Mouse (Mus musculus) midbrain, embryonic 16.5 days (tissue): ENCODE measurements at regions not wholly inside any gene's neighbourhood (a gene's known extent, or its start where the extent isn't known, plus 50 kb on each side); places are given as distances from the start of the nearest gene placed in this dataset.
"Not testable (repeated sequence)": the region's sequence is repeated elsewhere in the genome, so short reads cannot be mapped to it uniquely, and the experiment has no call there.

ENCODE experiments used
- ATAC-seq: fragments of 200-750 bp; cut with Nextera tagmentation; 2 replicates; pipeline ENCODE4 v1.8.0; 2017; ENCODE audit warnings: moderate TSS enrichment
- H3K27ac ChIP-seq: fragments of 300-500 bp; sonication (generic); 2 replicates; pipeline ENCODE4 v1.5.1; 2014; ENCODE audit warnings: mild to moderate bottlenecking, low read length, mixed read lengths
- H3K27me3 ChIP-seq: fragments of 300-500 bp; sonication (generic); 2 replicates; pipeline ENCODE4 v1.6.1; 2014; ENCODE audit warnings: low read depth, low read length, mixed read lengths; ENCODE audit not compliant: control insufficient read depth, insufficient read depth
- H3K36me3 ChIP-seq: fragments of 300-500 bp; sonication (generic); 2 replicates; pipeline ENCODE4 v1.6.1; 2014; ENCODE audit warnings: mild to moderate bottlenecking, low read length, moderate library complexity, mixed read lengths; ENCODE audit not compliant: control insufficient read depth, insufficient read depth
- H3K4me1 ChIP-seq: fragments of 300-500 bp; sonication (generic); 2 replicates; pipeline ENCODE4 v1.6.1; 2014; ENCODE audit warnings: mild to moderate bottlenecking, low read length, mixed read lengths; ENCODE audit not compliant: control insufficient read depth, insufficient read depth
- H3K4me2 ChIP-seq: fragments of 300-500 bp; sonication (generic); 2 replicates; pipeline ENCODE4 v1.6.1; 2014; ENCODE audit warnings: mild to moderate bottlenecking, low read length, mixed read lengths
- H3K4me3 ChIP-seq: fragments of 300-500 bp; sonication (generic); 2 replicates; pipeline ENCODE4 v1.5.1; 2014; ENCODE audit warnings: low read depth, mild to moderate bottlenecking, low read length, moderate library complexity, mixed read lengths
- H3K9ac ChIP-seq: fragments of 300-500 bp; sonication (generic); 2 replicates; pipeline ENCODE4 v1.6.1; 2014; ENCODE audit warnings: low read depth, low read length, mixed read lengths
- H3K9me3 ChIP-seq: fragments of 300-500 bp; sonication (generic); replicated peaks from 2 replicates; pipeline ENCODE4 v1.6.1; 2014; ENCODE audit warnings: mild to moderate bottlenecking, low read length, mixed read lengths; ENCODE audit not compliant: control insufficient read depth, poor library complexity, severe bottlenecking
- WGBS: fragments of 180-500 bp; shearing (Covaris S2); extraction: QIAGEN DNeasy Blood & Tissue Kit; methylation state at CpG from one replicate; pipeline ENCODE4 v1.1.7; 2014; 5-methylcytosine and 5-hydroxymethylcytosine counted together

DNA sequence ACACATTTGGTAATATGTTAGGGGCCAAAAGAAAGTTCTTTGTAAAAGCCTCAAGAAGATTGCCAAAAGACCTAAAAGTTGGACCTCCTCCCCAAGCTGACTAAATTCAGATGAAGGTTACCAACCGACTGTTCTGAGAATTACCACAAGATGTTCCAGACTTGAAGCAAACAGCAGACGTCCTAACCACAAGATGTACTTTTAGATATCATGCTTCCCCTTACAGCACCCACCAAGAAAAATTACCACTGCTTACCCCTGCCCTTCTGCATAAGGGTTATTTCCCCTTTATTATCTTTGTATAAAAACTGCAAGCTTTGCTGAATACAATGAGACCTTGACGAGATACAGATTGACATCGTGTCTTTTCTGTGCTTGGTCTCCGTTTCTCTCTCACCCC, 121.6 kb upstream of the Cst10 start:
- no peaks in the 10 kb centered on the region for H3K36me3 ChIP-seq
- no peaks in the 10 kb centered on the region for H3K27me3 ChIP-seq
- 85% methylated on average over 5 of the region's 5 CpGs for WGBS
- no peaks in the 10 kb centered on the region; the same call in 1 of the 2 replicates for H3K9me3 ChIP-seq
- no peak for ATAC-seq
- H3K4me1 ChIP-seq: no peaks in the 10 kb centered on the region
- H3K4me3 ChIP-seq: no peak overlapping the region
- no peak overlapping the region for H3K27ac ChIP-seq
- H3K4me2 ChIP-seq: no peak overlapping the region
- H3K9ac ChIP-seq: no peak overlapping the region

DNA sequence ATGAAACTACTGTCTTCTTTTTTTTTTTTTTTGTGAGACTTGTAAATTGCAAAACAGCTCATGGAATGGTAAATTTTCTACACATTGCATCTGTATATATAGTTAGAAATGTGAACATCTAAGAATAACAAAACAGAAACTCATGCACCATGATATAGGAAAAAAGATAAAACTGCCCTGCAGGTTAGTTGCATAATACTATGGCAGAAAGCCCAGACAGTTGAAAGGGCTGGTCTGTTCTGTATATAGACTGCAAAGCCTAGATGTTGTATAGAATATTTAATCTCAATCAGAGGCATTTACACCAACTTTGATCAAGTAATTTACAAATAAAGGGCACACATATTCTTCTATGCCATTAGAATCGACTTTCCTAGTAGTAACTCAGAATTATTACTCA, 120.7 kb upstream of the Cst10 start:
- no peak overlapping the region for H3K27ac ChIP-seq
- WGBS: 62% methylated on average over 1 of the region's 1 CpGs
- no peak for ATAC-seq

DNA sequence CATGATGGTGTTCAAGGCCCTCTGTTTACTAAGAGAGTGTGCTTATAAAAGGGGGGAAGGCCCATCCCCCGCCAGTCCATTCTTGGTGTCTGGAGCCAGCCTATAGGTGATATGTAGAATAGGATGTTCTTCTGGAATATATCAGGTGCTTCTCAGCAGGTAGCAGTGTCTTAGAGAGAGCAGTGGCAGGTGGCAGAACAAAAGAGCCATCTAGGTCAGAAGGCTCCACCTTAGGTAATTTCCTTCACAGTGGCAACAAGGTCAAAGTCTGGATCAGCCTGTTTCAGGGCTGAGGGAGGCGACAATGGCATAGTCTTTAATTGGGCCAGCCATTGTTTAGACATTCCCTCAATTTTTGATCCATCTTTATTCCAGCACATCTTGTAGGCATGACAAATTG, 107.9 kb upstream of the Cst10 start:
- not testable (repeated sequence) for H3K36me3 ChIP-seq, H3K9me3 ChIP-seq, H3K27ac ChIP-seq, H3K4me3 ChIP-seq, H3K4me1 ChIP-seq, H3K9ac ChIP-seq, ATAC-seq, H3K4me2 ChIP-seq, H3K27me3 ChIP-seq
- 81% methylated on average over 2 of the region's 2 CpGs for WGBS

More for the DNA sequence above, 120.7 kb upstream of the Cst10 start:
- Histone ChIP-seq H3K27me3 (no peaks in the 10 kb centered on the region), H3K9me3 (no peaks in the 10 kb centered on the region; the same call in 1 of the 2 replicates), H3K9ac (no peak overlapping the region), H3K4me2 (no peak overlapping the region), H3K36me3 (no peaks in the 10 kb centered on the region), H3K4me1 (no peaks in the 10 kb centered on the region), H3K4me3 (no peak overlapping the region)

DNA sequence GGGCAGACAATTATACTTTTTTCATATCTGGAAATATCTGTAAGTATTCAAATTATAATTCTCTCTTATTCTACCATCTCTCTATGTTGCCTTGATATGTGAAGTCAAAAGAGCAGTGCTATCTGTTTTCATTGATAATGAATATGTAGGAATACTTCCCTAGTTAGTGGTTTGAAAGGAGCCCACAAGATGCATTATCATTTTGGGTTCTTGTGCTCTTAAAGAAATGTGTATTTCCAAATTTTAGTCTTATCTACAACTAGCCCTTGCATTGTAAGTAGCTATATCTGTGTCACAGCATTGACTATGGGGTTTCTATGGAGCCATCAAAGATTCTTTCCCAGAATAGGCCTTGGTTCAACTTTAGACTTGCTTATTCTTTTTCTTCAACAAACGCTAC, 99.3 kb upstream of the Cst10 start:
- no peaks in the 10 kb centered on the region for H3K36me3 ChIP-seq
- no peak overlapping the region for H3K27ac ChIP-seq
- ATAC-seq: no peak
- no peaks in the 10 kb centered on the region for H3K4me1 ChIP-seq
- H3K9ac ChIP-seq: no peak overlapping the region
- WGBS: 84% methylated on average over 1 of the region's 1 CpGs
- H3K27me3 ChIP-seq: no peaks in the 10 kb centered on the region
- no peak overlapping the region for H3K4me2 ChIP-seq
- H3K9me3 ChIP-seq: peaks cover 17% of the 10 kb centered on the region
- H3K4me3 ChIP-seq: no peak overlapping the region

DNA sequence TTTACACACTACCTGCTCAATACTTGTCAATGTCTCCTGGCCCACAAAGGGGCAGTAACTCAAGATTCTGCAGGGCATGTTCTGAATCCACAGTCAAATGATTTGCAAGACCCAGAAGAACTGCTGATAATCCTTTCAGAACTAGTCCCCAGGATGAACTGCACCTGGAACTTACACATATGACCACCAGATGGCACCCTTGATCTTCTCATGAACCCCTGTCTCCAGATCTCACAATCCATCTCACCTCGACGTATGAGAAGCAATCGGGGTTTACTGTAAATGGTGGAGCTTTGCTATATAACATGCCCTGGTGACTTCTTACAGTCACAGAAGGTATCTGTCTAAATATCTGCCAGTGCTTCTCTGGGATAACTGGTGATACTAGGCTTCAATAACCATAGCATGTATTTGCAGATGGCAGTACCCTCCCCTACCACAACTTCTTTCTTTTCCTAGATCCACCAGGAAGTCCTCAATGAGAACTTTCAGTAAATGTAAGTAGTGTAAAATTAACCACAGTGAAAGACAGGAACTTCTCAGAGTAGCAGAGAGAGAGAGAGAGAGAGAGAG, 54.5 kb upstream of the Cst10 start:
- H3K4me2 ChIP-seq: no peak overlapping the region
- H3K27ac ChIP-seq: no peak overlapping the region
- H3K4me1 ChIP-seq: no peaks in the 10 kb centered on the region
- H3K9ac ChIP-seq: no peak overlapping the region
- no peaks in the 10 kb centered on the region for H3K9me3 ChIP-seq
- 10% methylated on average over 3 of the region's 3 CpGs for WGBS
- ATAC-seq: peak; percentile 75; the same call in 1 of the 2 replicates
- H3K36me3 ChIP-seq: no peaks in the 10 kb centered on the region
- H3K4me3 ChIP-seq: no peak overlapping the region
- H3K27me3 ChIP-seq: no peaks in the 10 kb centered on the region
